Mouse (Mus musculus) macrophage (primary cell): ENCODE data around the gene Tmem39a. TPM values are rescaled to one million over a fixed set of nuclear protein-coding genes. Genes with fewer than 3 reads are reported as not detected.
A peak's percentile ranks its signal among the peaks of the same experiment; 100 is the strongest.

ENCODE experiments used
- H3K27ac ChIP-seq: fragments of 350-480 bp; formaldehyde crosslinking; 2 replicates; pipeline ENCODE4 v1.9.0; 2021
- H3K36me3 ChIP-seq: fragments of 350-480 bp; formaldehyde crosslinking; 2 replicates; pipeline ENCODE4 v1.9.0; 2021; ENCODE audit errors: inconsistent target
- H3K4me3 ChIP-seq: fragments of 350-480 bp; formaldehyde crosslinking; 2 replicates; pipeline ENCODE4 v1.9.0; 2021; ENCODE audit errors: inconsistent target
- H3K79me2 ChIP-seq: fragments of 350-480 bp; formaldehyde crosslinking; 2 replicates; pipeline ENCODE4 v1.9.0; 2021; ENCODE audit errors: inconsistent target
- WGBS: methylation state at CpG from one replicate; pipeline ENCODE4 v1.1.7; 2026; ENCODE audit warnings: inconsistent platforms; ENCODE audit not compliant: missing documents; 5-methylcytosine and 5-hydroxymethylcytosine counted together
- polyA plus RNA-seq: library from polyadenylated mRNA; stranded (reverse); fragments of 250-400 nt; gene quantifications from 3 replicates; pipeline ENCODE4 v1.2.4, GENCODE M21; 2018; ENCODE audit warnings: inconsistent platforms
- total RNA-seq, 78 experiments: library from RNA; depleted of rRNA; stranded (reverse); fragments of 250-400 nt; gene quantifications; 1 replicate in 9 of 78; 2 replicates in 24 of 78; 3 replicates in 43 of 78; 4 replicates in 2 of 78; pipeline ENCODE4 v1.2.4; 2018; ENCODE audit warnings: inconsistent platforms in 56 of 78

Gene Tmem39a
- total RNA-seq (2018; cell fraction: chromatin; rRNA removed): 100 to 1,000 TPM in 13 of 26 experiments, 10 to 100 TPM in 13; 44.4 to 526 (median 101) TPM
- total RNA-seq (2018; cell fraction: cytosol; rRNA removed): 10 to 100 TPM in 22 of 26 experiments, 1 to 10 TPM in 4; 9.5 to 58.8 (median 13.7) TPM
- 100 to 1,000 TPM in 12 of 26 experiments, 10 to 100 TPM in 14; 36.4 to 487 (median 93.4) TPM for total RNA-seq (2018; cell fraction: nucleus; rRNA removed)
- 8.4 to 15.6 TPM (median 10.1 TPM) in 3 replicates for polyA plus RNA-seq

DNA sequence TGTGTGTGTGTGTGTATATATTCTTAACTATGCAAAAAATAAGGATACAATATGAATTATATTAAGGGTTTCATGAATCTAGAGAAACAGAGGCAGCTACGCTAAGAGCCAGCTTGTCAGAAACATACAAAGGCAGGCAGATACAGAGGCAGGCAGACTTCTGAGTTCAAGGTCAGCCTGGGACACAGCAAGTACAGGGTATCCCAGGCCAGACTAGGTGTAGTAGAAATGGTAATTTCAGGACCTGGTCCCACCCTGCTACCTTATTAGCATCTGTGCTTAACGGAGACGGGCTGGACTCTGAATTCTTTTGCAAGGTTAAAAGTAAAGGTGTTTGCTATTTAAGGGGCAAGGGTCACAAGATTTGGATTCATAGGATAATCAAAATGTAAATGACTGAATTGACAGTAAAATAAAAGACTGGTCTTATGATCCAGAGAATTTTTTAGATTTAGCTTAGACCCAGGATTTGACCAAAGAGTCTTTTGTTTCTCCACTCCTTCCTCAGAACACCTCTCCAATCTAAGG is at the start of gene Tmem39a:
Tmem39a (plus strand) TSS at position 478 of the 528 bp plus-strand sequence.
- Histone ChIP-seq H3K79me2 (peaks cover 6% of the 10 kb centered on the region), H3K27ac (no peak within 1 kb of the TSS), H3K4me3 (no peak within 1 kb of the TSS), H3K36me3 (no peaks in the 10 kb centered on the region)
- WGBS: 85% methylated on average over 3 of the region's 3 CpGs

DNA sequence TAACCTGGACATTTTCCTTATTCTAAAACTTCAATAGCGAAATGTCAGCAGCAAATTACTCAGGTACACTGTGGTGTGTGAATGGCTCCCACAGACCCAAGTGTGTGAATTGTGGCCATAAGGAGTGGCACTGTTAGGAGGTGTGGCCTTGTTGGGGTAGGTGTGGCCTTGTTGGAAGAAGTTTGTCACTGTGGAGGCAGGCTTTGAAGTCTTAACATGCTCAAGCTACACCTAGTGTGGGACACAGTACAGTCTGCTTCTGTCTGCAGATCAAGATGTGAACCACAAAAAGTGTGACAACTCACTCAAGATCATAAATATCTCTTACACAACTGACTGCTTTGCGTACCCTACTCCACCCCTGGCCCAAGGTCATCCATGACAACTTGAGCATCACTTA is 47.7 kb upstream of the Tmem39a start:
- peaks cover 37% of the 10 kb centered on the region; the same call in 1 of the 2 replicates for H3K36me3 ChIP-seq
- 97% methylated on average over 2 of the region's 2 CpGs for WGBS
- H3K27ac ChIP-seq: no peak overlapping the region
- no peaks in the 10 kb centered on the region for H3K79me2 ChIP-seq
- no peak overlapping the region for H3K4me3 ChIP-seq

DNA sequence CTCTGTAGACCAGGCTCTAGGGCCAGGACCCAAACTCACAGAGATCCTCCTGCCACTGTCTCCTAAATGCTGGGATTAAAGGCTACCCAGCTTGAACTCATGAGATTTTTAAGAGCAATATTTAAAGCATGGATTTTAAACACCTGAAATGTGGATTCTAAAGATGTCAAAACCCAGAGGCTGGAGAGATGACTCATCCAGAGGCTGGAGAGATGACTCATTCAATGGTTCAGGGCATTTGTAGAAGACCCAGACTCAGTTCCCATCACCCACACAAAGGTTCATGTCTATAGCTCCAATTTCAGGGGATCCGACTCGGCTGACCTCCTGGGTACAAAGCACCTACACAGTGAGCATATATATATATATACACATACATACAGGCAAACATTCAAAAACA is 39.4 kb upstream of the Tmem39a start:
- 92% methylated on average over 2 of the region's 2 CpGs for WGBS

DNA sequence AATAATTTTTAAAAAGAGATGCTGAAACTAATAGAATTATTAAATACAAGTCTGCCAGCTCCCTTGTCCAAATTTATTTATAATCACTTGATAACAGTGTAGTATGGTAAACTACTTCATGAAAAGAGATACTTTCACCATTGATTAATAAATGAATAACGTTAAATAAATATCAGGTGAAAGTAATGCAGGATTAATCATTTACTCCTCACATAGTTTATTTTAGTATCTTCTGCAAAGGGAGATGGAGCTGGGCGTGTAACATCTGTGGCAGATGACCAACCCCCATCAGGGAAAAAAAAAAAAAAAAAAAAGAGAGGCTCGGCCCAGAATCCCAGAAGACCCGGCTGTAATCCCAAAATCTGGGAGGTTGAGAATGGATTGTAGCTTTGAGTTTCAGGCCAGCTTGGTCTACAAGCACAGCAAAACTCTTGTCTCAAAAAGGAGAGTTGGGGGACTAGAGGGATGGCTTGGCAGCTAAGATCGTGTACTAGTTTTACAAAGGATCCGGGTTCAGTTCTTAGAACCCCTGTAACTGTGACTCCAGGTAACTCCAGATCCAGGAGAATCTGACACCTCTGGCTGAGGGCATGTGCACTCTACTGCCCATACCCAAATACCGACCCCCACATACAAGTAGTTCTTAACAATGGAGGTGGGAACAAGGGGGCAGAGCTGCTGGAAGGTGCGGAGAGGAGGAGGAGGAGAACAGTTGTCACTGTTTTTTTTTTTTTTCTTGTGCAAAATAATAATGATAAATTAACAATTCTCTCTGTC is 37.1 kb upstream of the Tmem39a start:
- Histone ChIP-seq H3K27ac (no peak overlapping the region), H3K79me2 (peaks cover 15% of the 10 kb centered on the region; the same call in 1 of the 2 replicates), H3K4me3 (peak overlapping the region; percentile 73), H3K36me3 (peaks cover 29% of the 10 kb centered on the region; the same call in 1 of the 2 replicates)
- WGBS: 69% methylated on average over 7 of the region's 8 CpGs

More for the DNA sequence above, 39.4 kb upstream of the Tmem39a start:
- Histone ChIP-seq H3K4me3 (no peak overlapping the region), H3K79me2 (peaks cover 15% of the 10 kb centered on the region; the same call in 1 of the 2 replicates), H3K27ac (no peak overlapping the region), H3K36me3 (peaks cover 35% of the 10 kb centered on the region; the same call in 1 of the 2 replicates)

DNA sequence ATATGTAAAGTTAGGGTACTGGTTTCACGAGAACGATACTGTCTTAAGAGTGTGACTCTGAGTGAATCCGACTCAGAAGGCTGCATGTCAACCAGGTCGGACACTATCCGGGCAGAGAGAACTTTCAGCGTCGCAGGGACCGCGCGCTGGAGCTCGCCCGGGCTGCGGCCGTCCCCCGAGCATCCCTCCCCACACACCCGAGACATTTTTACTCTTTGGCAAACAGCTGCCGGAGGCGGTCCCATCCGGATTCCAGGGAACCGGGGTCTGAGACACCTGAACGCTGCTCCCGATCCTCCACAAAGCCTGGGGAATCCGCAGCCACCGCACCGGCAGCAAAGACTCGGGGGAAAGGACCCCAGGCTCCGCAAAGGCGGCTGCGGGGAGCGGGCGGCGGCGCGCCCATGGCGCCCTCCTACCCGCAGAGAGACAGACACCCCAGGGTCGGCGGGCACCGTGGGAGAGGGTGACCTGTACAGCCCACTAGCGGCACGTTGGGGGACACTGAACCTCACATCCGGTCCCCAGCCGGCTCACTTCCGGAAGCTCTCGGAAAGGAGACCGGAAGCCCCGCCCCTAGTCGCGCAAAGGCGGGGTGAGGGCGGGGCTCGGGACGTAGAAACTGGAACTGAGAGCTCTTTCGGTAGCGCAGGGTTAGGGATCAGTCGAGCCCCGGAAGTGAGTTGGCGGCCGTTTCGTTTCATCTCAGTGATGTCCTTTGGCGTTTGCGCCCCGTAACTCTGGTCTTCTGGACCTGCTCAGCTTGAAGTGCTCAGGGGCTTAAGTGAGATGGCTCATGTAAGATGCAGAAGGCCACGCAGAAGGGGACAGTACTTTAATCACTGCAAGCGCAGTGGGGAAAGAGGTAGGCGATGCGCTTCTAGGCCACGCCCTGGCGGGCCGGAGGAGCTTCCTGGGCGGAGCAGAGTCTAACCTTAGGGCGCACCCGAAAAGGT is 36.1 kb upstream of the Tmem39a start, which contains the start of gene Timmdc1:
Timmdc1 (minus strand) TSS at position 535 of the 956 bp plus-strand sequence.
- Histone ChIP-seq H3K36me3 (peaks cover 21% of the 10 kb centered on the region; the same call in 1 of the 2 replicates), H3K4me3 (peak within 1 kb of the TSS; percentile 73), H3K27ac (peak within 1 kb of the TSS; percentile 84), H3K79me2 (peaks cover 15% of the 10 kb centered on the region; the same call in 1 of the 2 replicates)
- WGBS: 1% methylated on average over 73 of the region's 73 CpGs

DNA sequence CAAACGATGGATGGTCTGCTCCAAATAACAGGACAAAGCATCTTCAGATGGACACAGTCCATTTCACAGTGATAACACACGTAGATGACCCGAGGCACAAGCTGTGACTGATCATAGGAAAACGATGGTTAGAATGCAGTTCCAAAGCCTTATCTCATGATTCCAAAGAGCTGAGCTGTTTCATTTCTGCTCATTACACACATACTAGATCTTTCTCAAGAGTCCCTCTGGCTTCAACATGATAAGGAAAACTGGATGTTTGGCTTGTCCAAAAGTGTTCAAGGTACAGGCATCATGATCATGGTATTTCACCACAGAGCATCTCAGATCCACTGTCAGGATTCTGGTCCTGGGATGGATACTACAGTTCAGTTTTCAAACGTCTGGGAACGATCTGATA is 32.2 kb upstream of the Tmem39a start:
- 95% methylated on average over 6 of the region's 6 CpGs for WGBS
- Histone ChIP-seq H3K79me2 (peaks cover 10% of the 10 kb centered on the region; the same call in 1 of the 2 replicates), H3K4me3 (no peak overlapping the region), H3K36me3 (peaks cover 33% of the 10 kb centered on the region), H3K27ac (no peak overlapping the region)

DNA sequence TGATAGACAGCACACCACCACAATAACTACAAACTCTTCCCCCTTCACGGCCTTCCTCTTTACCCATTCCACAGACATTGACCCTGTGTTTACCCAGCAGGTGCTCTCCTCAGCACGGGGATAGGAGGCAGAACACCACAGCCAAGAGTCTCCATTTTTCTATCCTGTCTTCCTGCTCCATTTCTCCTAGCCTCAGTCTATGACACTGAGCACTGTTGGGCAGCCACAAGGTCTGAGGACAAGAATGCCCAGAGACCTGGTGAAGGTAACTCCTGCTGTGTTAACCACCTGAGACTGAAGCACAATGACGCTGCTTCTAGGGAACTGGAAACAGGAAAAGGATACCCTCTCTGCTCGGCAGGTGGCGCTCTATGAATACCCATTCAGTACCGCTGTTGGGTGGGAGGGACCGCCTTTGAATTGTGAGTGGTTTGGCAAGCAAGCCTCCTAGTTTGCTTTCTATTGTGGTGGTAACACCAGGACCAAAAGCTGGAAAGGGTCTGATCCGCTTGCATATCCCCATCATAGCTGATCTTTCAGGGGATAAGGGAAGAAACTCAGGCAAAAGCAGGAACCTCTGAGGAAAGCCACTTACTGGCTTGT is 21.9 kb upstream of the Tmem39a start:
- no peaks in the 10 kb centered on the region for H3K79me2 ChIP-seq
- peaks cover 19% of the 10 kb centered on the region; the same call in 1 of the 2 replicates for H3K36me3 ChIP-seq
- no peak overlapping the region for H3K4me3 ChIP-seq
- 51% methylated on average over 8 of the region's 8 CpGs for WGBS
- no peak overlapping the region for H3K27ac ChIP-seq

DNA sequence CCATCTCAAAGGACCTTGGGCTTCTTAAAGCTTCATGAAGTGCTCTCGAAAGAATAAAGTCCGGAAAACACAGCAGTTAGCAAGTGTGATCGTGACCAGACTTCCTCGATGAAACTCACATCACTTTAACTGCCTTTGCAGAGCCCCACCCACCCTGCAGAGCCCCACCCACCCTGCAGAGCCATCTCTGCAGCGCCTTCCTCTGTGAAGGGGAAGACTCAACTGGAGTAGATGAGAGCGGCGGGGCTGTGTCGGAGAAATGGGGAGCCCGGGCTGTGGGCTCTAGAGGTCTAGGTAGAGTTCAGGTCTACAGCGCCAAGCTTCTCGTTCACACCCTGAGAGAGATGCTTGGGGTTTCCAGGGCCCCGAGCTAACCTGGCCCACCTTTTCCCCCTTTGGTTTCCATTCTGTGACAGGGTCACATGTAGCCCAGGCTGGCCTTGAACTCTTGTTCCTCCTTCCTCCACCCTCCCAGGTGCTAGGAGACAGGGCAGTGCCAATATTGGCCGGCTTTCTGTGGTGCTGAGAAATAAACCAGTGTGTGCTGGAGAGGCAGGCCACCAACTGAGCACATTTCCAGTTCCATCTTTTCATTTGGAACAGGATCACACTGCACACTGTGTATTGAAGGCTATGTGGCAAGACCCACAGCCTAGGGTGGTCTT is 19.6 kb upstream of the Tmem39a start:
- H3K36me3 ChIP-seq: peaks cover 26% of the 10 kb centered on the region
- no peaks in the 10 kb centered on the region for H3K79me2 ChIP-seq
- 77% methylated on average over 13 of the region's 13 CpGs for WGBS
- H3K27ac ChIP-seq: no peak overlapping the region
- H3K4me3 ChIP-seq: no peak overlapping the region

DNA sequence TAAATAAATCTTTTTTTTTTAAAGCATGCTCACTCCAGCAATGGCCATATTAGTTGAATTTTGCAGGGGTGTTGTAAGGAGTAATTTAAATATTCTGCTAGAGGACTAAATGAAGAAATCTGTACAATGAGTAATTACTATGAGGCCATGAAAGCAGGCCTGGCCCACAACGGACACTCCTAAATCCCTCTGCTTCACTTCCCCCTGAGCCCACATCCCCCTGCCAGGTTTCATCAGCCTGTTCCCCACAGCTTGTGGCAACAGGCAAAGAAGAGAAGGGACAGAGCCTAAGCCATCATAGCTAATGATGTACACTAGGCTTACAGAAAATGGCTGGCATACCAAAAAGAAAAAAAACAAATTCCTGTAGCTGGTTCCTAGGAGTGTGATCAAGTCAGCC is 10.5 kb upstream of the Tmem39a start:
- no peak overlapping the region for H3K4me3 ChIP-seq
- no peaks in the 10 kb centered on the region for H3K79me2 ChIP-seq
- 55% methylated on average over 1 of the region's 1 CpGs for WGBS
- peaks cover 10% of the 10 kb centered on the region; the same call in 1 of the 2 replicates for H3K36me3 ChIP-seq
- no peak overlapping the region for H3K27ac ChIP-seq

DNA sequence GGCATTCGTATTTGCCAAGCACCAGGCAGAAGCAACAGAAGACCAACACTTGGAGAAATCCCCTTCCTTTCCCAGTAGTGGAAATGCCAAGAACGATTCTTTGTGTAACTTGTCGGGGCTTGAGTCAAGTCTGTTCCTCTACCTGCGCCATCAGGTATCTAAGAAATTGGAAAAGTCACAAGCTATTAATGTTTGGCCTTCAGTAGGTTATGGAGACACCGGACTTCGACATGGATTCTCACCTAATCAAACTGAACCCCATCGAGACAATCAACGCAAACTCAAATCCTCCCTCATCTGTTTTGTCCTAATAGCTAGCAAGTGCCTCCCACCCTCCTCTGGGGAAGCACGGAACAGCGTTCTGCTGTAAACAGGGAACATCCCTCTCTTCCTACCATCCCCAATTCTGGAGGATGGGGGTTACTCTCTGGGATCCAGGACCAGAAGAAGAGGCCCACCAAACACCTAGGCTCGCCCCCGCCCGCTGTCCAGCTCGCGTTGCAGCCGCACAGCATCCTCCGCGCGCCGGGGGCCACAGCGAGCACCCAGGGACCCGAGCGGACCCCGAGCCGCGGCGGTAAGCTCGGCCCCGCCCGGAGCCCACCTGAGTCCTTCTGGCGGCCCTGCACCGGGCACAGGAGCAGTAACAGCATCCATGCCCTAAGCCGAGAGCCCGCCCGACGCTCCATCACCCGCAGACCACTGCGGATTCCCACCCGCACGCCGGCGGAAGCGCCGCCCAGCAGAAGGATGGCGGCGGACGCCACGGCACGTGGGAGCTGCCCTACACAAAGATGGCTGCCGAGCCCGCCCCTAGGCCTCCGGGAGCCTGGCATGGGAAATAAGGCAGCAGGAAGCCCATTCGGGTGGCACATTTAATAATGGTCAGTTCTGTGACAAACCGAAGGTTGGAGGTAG is 8.8 kb upstream of the Tmem39a start, which contains the start of gene Poglut1:
Poglut1 (minus strand) TSS at position 780 of the 918 bp plus-strand sequence.
- 4% methylated on average over 52 of the region's 54 CpGs for WGBS

DNA sequence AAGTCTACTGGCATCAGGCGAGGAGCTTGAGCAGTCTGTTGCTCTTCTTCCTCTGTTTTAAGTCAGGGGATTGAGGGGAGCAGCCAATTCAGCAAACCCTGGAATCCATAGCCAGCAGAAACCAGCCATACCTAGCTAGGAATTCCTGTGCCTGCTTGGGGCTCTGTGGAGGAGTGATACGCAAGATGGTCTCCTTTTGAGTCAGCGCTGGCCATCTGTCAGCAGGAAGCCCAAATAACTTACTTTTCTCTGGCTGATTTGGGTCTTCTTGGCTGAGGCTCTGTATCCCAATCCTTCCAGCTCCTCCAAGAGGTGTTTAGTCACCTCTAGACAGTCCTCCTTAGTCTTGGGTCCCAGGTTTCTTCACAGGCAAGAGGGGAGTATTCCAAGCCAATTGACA is 2.5 kb upstream of the Tmem39a start:
- Histone ChIP-seq H3K79me2 (no peaks in the 10 kb centered on the region), H3K27ac (no peak overlapping the region)
- WGBS: 92% methylated on average over 3 of the region's 3 CpGs

More for the DNA sequence above, 8.8 kb upstream of the Tmem39a start, which contains the start of gene Poglut1:
- Histone ChIP-seq H3K79me2 (no peaks in the 10 kb centered on the region), H3K4me3 (peak within 1 kb of the TSS; percentile 54), H3K27ac (no peak within 1 kb of the TSS), H3K36me3 (peaks cover 10% of the 10 kb centered on the region; the same call in 1 of the 2 replicates)

More for the DNA sequence above, 2.5 kb upstream of the Tmem39a start:
- Histone ChIP-seq H3K4me3 (no peak overlapping the region), H3K36me3 (no peaks in the 10 kb centered on the region)
